Mouse (Mus musculus): ENCODE measurements at regions not wholly inside any gene's neighbourhood (a gene's known extent, or its start where the extent isn't known, plus 50 kb on each side); places are given as distances from the start of the nearest gene placed in this dataset.

DNA sequence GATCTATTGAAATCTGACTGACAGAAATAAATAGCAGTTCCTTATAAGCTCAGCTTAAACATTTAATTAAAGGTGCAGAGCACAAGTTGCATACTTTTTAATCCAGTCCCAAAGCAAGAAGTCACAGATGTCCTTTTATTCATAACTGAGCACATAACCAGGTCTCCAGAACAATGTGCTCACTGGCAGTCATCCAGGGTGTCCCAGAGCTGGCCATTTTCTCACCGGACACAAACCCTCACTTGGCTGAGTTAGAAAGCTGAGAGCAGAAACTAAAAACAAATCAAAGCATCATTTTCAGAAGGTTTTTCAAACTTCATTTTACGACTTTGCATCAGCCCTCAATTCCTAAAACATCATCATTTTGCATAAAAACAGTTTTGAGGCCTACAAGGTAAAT lies 75.9 kb downstream of the Zfp330 start:
- no peak for TF ChIP-seq POLR2A (IDR thresholded peaks at IDR 0.05; ENCODE audit: borderline replicate concordance, insufficient read depth, low read length)
- TF ChIP-seq CTCF (IDR thresholded peaks at IDR 0.05; ENCODE audit: borderline replicate concordance, insufficient read depth, low read depth, low read length): no peak

Measured in cerebellum, adult 2 months (tissue).